Mouse (Mus musculus) embryonic facial prominence, embryonic 15.5 days (tissue): Measurements from ENCODE around the gene Olfr970. TPM values are rescaled to one million over a fixed set of nuclear protein-coding genes. Genes with fewer than 3 reads are reported as not detected.
"Not testable (repeated sequence)": the region's sequence is repeated elsewhere in the genome, so short reads cannot be mapped to it uniquely, and the experiment has no call there.

ENCODE experiments used
- ATAC-seq: fragments of 200-750 bp; cut with Nextera tagmentation; 2 replicates; pipeline ENCODE4 v1.8.0; 2017; ENCODE audit warnings: low read depth, moderate TSS enrichment; ENCODE audit not compliant: insufficient number of reproducible peaks, low FRiP score, low TSS enrichment
- H3K27ac ChIP-seq: fragments of 300-500 bp; sonication (generic); replicated peaks from 2 replicates; pipeline ENCODE4 v1.5.1; 2015; ENCODE audit warnings: mild to moderate bottlenecking, inconsistent platforms
- H3K27me3 ChIP-seq: fragments of 300-500 bp; sonication (generic); 2 replicates; pipeline ENCODE4 v1.6.1; 2015; ENCODE audit warnings: inconsistent platforms
- H3K36me3 ChIP-seq: fragments of 300-500 bp; sonication (generic); 2 replicates; pipeline ENCODE4 v1.6.1; 2015; ENCODE audit warnings: mild to moderate bottlenecking, inconsistent platforms
- H3K4me1 ChIP-seq: fragments of 300-500 bp; sonication (generic); 2 replicates; pipeline ENCODE4 v1.6.1; 2015; ENCODE audit warnings: inconsistent platforms
- H3K4me2 ChIP-seq: fragments of 300-500 bp; sonication (generic); replicated peaks from 2 replicates; pipeline ENCODE4 v1.6.1; 2015; ENCODE audit warnings: mild to moderate bottlenecking, inconsistent platforms
- H3K4me3 ChIP-seq: fragments of 300-500 bp; sonication (generic); replicated peaks from 2 replicates; pipeline ENCODE4 v1.5.1; 2015; ENCODE audit warnings: mild to moderate bottlenecking, inconsistent platforms
- H3K9ac ChIP-seq: fragments of 300-500 bp; sonication (generic); 2 replicates; pipeline ENCODE4 v1.6.1; 2015; ENCODE audit warnings: inconsistent platforms
- H3K9me3 ChIP-seq: fragments of 300-500 bp; sonication (generic); replicated peaks from 2 replicates; pipeline ENCODE4 v1.6.1; 2016; ENCODE audit warnings: inconsistent platforms
- WGBS: fragments of 180-500 bp; shearing (Covaris S2); methylation state at CpG from one replicate; pipeline ENCODE4 v1.1.7; 2015; 5-methylcytosine and 5-hydroxymethylcytosine counted together
- polyA plus RNA-seq: library from polyadenylated mRNA; unstranded; fragments of >200 nt; fragmentation: Nextera tagmentation; extraction: Ambion mirVana; gene quantifications from 2 replicates; pipeline ENCODE4 v1.2.1, GENCODE M21; 2015

The Olfr970 gene
- polyA plus RNA-seq, result 0.12 TPM in 1 of 2 replicates, not detected in the other

- no peak within 1 kb of the TSS for H3K9ac ChIP-seq
- H3K27me3 ChIP-seq, result no peaks in the 10 kb centered on the region
- ATAC-seq, result no peak
- no peaks in the 10 kb centered on the region for H3K9me3 ChIP-seq
- H3K27ac ChIP-seq, result no peak within 1 kb of the TSS
- 72% methylated on average over 4 of the region's 4 CpGs for WGBS
- H3K4me2 ChIP-seq, result no peak within 1 kb of the TSS
- H3K4me1 ChIP-seq, result no peaks in the 10 kb centered on the region
- no peak within 1 kb of the TSS for H3K4me3 ChIP-seq
- H3K36me3 ChIP-seq, result no peaks in the 10 kb centered on the region
Measured at GRCm38 (mm10) chr9:39808560-39808959, at the start of gene Olfr970. TSS of gene Olfr970 (plus strand) at chr9:39808860.

GRCm38 (mm10) chr9:39783153-39783552 is 25.5 kb upstream of the Olfr970 start, which contains the start of gene Olfr968:
TSS of gene Olfr968 (minus strand) at chr9:39783253.
- no peak for ATAC-seq
- H3K27me3 ChIP-seq, result no peaks in the 10 kb centered on the region
- WGBS, result 73% methylated on average over 1 of the region's 1 CpGs
- no peak within 1 kb of the TSS for H3K4me3 ChIP-seq
- no peak within 1 kb of the TSS for H3K27ac ChIP-seq
- H3K36me3 ChIP-seq, result no peaks in the 10 kb centered on the region
- H3K4me2 ChIP-seq, result no peak within 1 kb of the TSS
- no peaks in the 10 kb centered on the region for H3K9me3 ChIP-seq
- H3K4me1 ChIP-seq, result no peaks in the 10 kb centered on the region
- H3K9ac ChIP-seq, result no peak within 1 kb of the TSS

GRCm38 (mm10) chr9:39790558-39790957 is 18.1 kb upstream of the Olfr970 start, which contains the start of gene Olfr969:
TSS of gene Olfr969 (plus strand) at chr9:39790945.
- H3K27me3 ChIP-seq, result no peaks in the 10 kb centered on the region
- no peak within 1 kb of the TSS for H3K4me2 ChIP-seq
- H3K9me3 ChIP-seq, result no peaks in the 10 kb centered on the region
- no peak within 1 kb of the TSS for H3K4me3 ChIP-seq
- no peak within 1 kb of the TSS for H3K27ac ChIP-seq
- WGBS, result 50% methylated on average over 2 of the region's 2 CpGs
- H3K36me3 ChIP-seq, result no peaks in the 10 kb centered on the region
- H3K9ac ChIP-seq, result no peak within 1 kb of the TSS
- no peaks in the 10 kb centered on the region for H3K4me1 ChIP-seq
- ATAC-seq, result no peak

- 84% methylated on average over 2 of the region's 2 CpGs for WGBS
- not testable (repeated sequence) for H3K9me3 ChIP-seq, ATAC-seq, H3K27me3 ChIP-seq, H3K4me3 ChIP-seq, H3K27ac ChIP-seq, H3K4me2 ChIP-seq, H3K9ac ChIP-seq, H3K4me1 ChIP-seq, H3K36me3 ChIP-seq
Measured at GRCm38 (mm10) chr9:39836576-39836975, 27.9 kb downstream of the Olfr970 start, which contains the start of gene Olfr971. TSS of gene Olfr971 (plus strand) at chr9:39836876.

- Histone ChIP-seq H3K9me3 (no peaks in the 10 kb centered on the region), H3K9ac (no peak within 1 kb of the TSS), H3K27ac (no peak within 1 kb of the TSS), H3K4me1 (no peaks in the 10 kb centered on the region), H3K4me2 (no peak within 1 kb of the TSS), H3K36me3 (no peaks in the 10 kb centered on the region), H3K27me3 (no peaks in the 10 kb centered on the region), H3K4me3 (no peak within 1 kb of the TSS)
- WGBS, result 71% methylated on average over 2 of the region's 2 CpGs
- no peak for ATAC-seq
Measured at GRCm38 (mm10) chr9:39866122-39866521, 57.5 kb downstream of the Olfr970 start, which contains the start of gene Olfr972. TSS of gene Olfr972 (plus strand) at chr9:39866422.

Other genes with a start within 250 kb of the Olfr970 start
- 0.14 and 0.19 TPM in 2 replicates for gene Olfr959, start 233.3 kb upstream of the Olfr970 start, polyA plus RNA-seq
- gene AW551984, start 204.5 kb upstream of the Olfr970 start, polyA plus RNA-seq, result 87.5 and 106 TPM in 2 replicates
- gene Olfr148, start 198.2 kb upstream of the Olfr970 start, polyA plus RNA-seq, result not detected in 2 replicates
- not detected in 2 replicates for gene Olfr960, start 187.5 kb upstream of the Olfr970 start, polyA plus RNA-seq
- gene Olfr961, start 163.8 kb upstream of the Olfr970 start, polyA plus RNA-seq, result 0.09 and 0.32 TPM in 2 replicates
- 0.09 TPM in 1 of 2 replicates, not detected in the other for gene Olfr963, start 141.7 kb upstream of the Olfr970 start, polyA plus RNA-seq
- 0.05 TPM in 1 of 2 replicates, not detected in the other for gene Olfr149, start 101.7 kb upstream of the Olfr970 start, polyA plus RNA-seq
- not detected in 2 replicates for gene Olfr965, start 97.5 kb upstream of the Olfr970 start, polyA plus RNA-seq
- not detected in 2 replicates for gene Olfr150, start 77.9 kb upstream of the Olfr970 start, polyA plus RNA-seq
- gene Olfr967, start 62.6 kb upstream of the Olfr970 start, polyA plus RNA-seq, result not detected in 2 replicates
- gene Olfr968, start 25.6 kb upstream of the Olfr970 start, polyA plus RNA-seq, result not detected in 2 replicates
- gene Olfr969, start 17.9 kb upstream of the Olfr970 start, polyA plus RNA-seq, result 0.23 and 0.24 TPM in 2 replicates
- gene Olfr971, start 28.0 kb downstream of the Olfr970 start, polyA plus RNA-seq, result not detected in 2 replicates
- gene Olfr972, start 57.6 kb downstream of the Olfr970 start, polyA plus RNA-seq, result 0.12 and 0.19 TPM in 2 replicates
- gene Olfr229, start 98.5 kb downstream of the Olfr970 start, polyA plus RNA-seq, result not detected in 2 replicates
- gene Olfr974, start 128.6 kb downstream of the Olfr970 start, polyA plus RNA-seq, result 0.20 TPM in 1 of 2 replicates, not detected in the other
- gene Olfr975, start 143.2 kb downstream of the Olfr970 start, polyA plus RNA-seq, result 0.05 TPM in 1 of 2 replicates, not detected in the other
- 0.09 TPM in 1 of 2 replicates, not detected in the other for gene Olfr976, start 152.3 kb downstream of the Olfr970 start, polyA plus RNA-seq
- gene Olfr978, start 183.3 kb downstream of the Olfr970 start, polyA plus RNA-seq, result not detected in 2 replicates
- gene Olfr979, start 194.6 kb downstream of the Olfr970 start, polyA plus RNA-seq, result 0.11 TPM in 1 of 2 replicates, not detected in the other
- not detected in 2 replicates for gene Olfr980, start 200.7 kb downstream of the Olfr970 start, polyA plus RNA-seq
- gene Olfr981, start 212.6 kb downstream of the Olfr970 start, polyA plus RNA-seq, result 0.26 TPM in 1 of 2 replicates, not detected in the other